Mouse (Mus musculus): Measurements from ENCODE around the gene Kcnj15. TPM values are rescaled to one million over a fixed set of nuclear protein-coding genes. Genes with fewer than 3 reads are reported as not detected.

Kcnj15 gene
- polyA plus RNA-seq, 1 experiment from 2014 or later, result 0.35 TPM

- Histone ChIP-seq H3K9me3 (ENCODE audit: control insufficient read depth, low read length) (no peaks in the 10 kb centered on the region), H3K27me3 (ENCODE audit: control insufficient read depth, insufficient read depth, low read length) (no peaks in the 10 kb centered on the region), H3K9ac (ENCODE audit: low read length) (no peak overlapping the region), H3K4me3 (ENCODE audit: low read depth, low read length) (no peak overlapping the region), H3K4me1 (replicated peaks; ENCODE audit: control insufficient read depth, insufficient read depth, low read length) (no peaks in the 10 kb centered on the region), H3K27ac (ENCODE audit: low read depth, low read length) (no peak overlapping the region), H3K36me3 (ENCODE audit: control insufficient read depth, insufficient read depth, low read length) (no peaks in the 10 kb centered on the region), H3K4me2 (ENCODE audit: low read depth, low read length, severe bottlenecking) (no peak overlapping the region)
- ATAC-seq (replicated peaks; ENCODE audit: low FRiP score), result no peak
- 69% methylated on average over 5 of the region's 5 CpGs for WGBS
- DNase-seq (ENCODE audit: low spot score), result no peak
Measured at GRCm38 (mm10) chr16:95240688-95241087, 16.7 kb upstream of the Kcnj15 start.

DNA sequence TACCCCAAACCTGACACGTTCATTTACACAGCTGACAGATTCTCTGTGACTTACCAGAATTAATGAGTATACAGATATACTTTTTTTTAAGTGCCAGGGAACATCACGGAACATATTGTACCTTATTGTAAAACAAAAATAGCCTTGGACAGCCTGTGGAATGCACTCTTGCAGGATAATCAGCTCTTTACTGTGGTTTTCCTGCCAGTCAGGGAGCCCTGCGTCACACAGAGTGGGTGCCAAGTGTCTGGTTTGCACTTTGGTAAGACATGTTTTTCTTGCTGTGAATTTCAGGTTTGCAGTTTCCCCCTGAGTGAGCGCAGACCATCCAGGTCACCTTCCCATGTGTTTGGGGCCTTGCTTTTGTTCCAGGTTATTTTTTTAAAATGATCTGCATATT is 15.8 kb upstream of the Kcnj15 start:
- no peaks in the 10 kb centered on the region for H3K27me3 ChIP-seq (ENCODE audit: control insufficient read depth, insufficient read depth, low read length)
- H3K27ac ChIP-seq (ENCODE audit: low read depth, low read length), result no peak overlapping the region
- no peaks in the 10 kb centered on the region for H3K4me1 ChIP-seq (replicated peaks; ENCODE audit: control insufficient read depth, insufficient read depth, low read length)
- DNase-seq (ENCODE audit: low spot score) (no peak), ATAC-seq (replicated peaks; ENCODE audit: low FRiP score) (no peak)
- 74% methylated on average over 4 of the region's 4 CpGs for WGBS
- H3K4me2 ChIP-seq (ENCODE audit: low read depth, low read length, severe bottlenecking), result no peak overlapping the region
- H3K9ac ChIP-seq (ENCODE audit: low read length), result no peak overlapping the region
- H3K36me3 ChIP-seq (ENCODE audit: control insufficient read depth, insufficient read depth, low read length), result no peaks in the 10 kb centered on the region
- no peaks in the 10 kb centered on the region for H3K9me3 ChIP-seq (ENCODE audit: control insufficient read depth, low read length)
- H3K4me3 ChIP-seq (ENCODE audit: low read depth, low read length), result no peak overlapping the region

DNA sequence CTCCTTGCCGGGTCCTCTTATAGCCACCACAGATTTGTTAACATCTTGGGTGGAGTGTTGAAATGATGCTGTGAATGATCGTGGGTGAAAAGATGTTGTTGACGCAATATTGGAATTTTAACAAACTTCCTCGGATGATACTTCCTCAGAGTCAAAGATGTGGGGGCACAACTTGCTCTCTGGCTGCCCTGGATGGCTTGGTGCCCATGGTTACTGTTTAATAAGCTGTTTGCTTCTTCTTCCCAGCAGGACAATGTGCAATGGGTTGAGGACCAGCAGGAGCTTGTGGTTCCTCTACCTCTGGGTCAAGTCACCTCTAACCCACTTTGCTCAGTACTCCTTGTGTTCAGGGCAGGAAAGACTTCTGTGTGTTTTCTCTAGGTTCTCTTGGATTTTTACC is 15.2 kb upstream of the Kcnj15 start:
- H3K36me3 ChIP-seq (ENCODE audit: control insufficient read depth, insufficient read depth, low read length), result no peaks in the 10 kb centered on the region
- H3K4me3 ChIP-seq (ENCODE audit: low read depth, low read length), result no peak overlapping the region
- no peak overlapping the region for H3K4me2 ChIP-seq (ENCODE audit: low read depth, low read length, severe bottlenecking)
- H3K27me3 ChIP-seq (ENCODE audit: control insufficient read depth, insufficient read depth, low read length), result no peaks in the 10 kb centered on the region
- H3K27ac ChIP-seq (ENCODE audit: low read depth, low read length), result no peak overlapping the region
- ATAC-seq (replicated peaks; ENCODE audit: low FRiP score), result no peak
- no peaks in the 10 kb centered on the region for H3K9me3 ChIP-seq (ENCODE audit: control insufficient read depth, low read length)
- no peak overlapping the region for H3K9ac ChIP-seq (ENCODE audit: low read length)
- DNase-seq (ENCODE audit: low spot score), result no peak
- WGBS, result 87% methylated on average over 4 of the region's 4 CpGs
- H3K4me1 ChIP-seq (replicated peaks; ENCODE audit: control insufficient read depth, insufficient read depth, low read length), result no peaks in the 10 kb centered on the region

GRCm38 (mm10) chr16:95243401-95243800 is 14.0 kb upstream of the Kcnj15 start:
- Histone ChIP-seq H3K27me3 (ENCODE audit: control insufficient read depth, insufficient read depth, low read length) (no peaks in the 10 kb centered on the region), H3K4me2 (ENCODE audit: low read depth, low read length, severe bottlenecking) (no peak overlapping the region), H3K9me3 (ENCODE audit: control insufficient read depth, low read length) (no peaks in the 10 kb centered on the region), H3K36me3 (ENCODE audit: control insufficient read depth, insufficient read depth, low read length) (no peaks in the 10 kb centered on the region), H3K9ac (ENCODE audit: low read length) (no peak overlapping the region), H3K27ac (ENCODE audit: low read depth, low read length) (no peak overlapping the region), H3K4me3 (ENCODE audit: low read depth, low read length) (no peak overlapping the region), H3K4me1 (replicated peaks; ENCODE audit: control insufficient read depth, insufficient read depth, low read length) (no peaks in the 10 kb centered on the region)
- DNase-seq (ENCODE audit: low spot score) (no peak), ATAC-seq (replicated peaks; ENCODE audit: low FRiP score) (no peak)
- WGBS, result 87% methylated on average over 1 of the region's 1 CpGs

DNA sequence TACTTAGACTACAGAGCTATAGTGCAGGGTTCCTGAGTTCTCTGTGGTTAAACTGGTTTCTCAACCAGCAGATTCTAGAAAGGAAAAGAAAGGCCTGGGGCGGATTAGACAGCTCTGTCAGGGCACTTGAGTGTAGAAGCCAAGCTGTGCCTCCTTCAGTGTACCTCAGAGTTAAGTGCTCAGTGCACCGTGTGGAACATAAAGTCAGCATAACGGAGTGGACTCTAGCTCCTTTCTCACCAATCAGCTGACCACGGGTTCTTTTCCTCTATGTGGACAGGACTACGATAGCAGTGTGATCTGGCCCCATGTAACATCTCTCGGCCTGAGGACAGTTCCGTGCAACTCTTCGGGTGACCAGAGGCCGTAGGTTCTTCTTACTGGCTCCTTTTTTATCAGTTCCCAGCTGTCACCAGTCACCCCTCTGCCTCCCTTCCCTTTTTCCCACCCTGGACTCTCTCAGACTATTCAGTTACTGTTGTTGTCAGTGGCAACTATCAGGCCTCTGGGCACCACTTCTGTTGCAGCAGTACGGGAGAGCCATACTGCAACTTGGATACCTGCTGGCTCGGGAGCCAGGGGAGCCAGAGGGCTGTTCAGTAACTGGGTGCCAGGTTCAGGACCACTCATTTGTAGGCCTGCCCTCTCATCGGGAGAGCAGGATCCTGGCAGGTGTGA is 12.6 kb upstream of the Kcnj15 start:
- H3K4me1 ChIP-seq (replicated peaks; ENCODE audit: control insufficient read depth, insufficient read depth, low read length), result no peaks in the 10 kb centered on the region
- no peak overlapping the region for H3K9ac ChIP-seq (ENCODE audit: low read length)
- H3K27ac ChIP-seq (ENCODE audit: low read depth, low read length), result no peak overlapping the region
- DNase-seq (ENCODE audit: low spot score) (no peak), ATAC-seq (replicated peaks; ENCODE audit: low FRiP score) (no peak)
- no peaks in the 10 kb centered on the region for H3K27me3 ChIP-seq (ENCODE audit: control insufficient read depth, insufficient read depth, low read length)
- no peaks in the 10 kb centered on the region for H3K36me3 ChIP-seq (ENCODE audit: control insufficient read depth, insufficient read depth, low read length)
- WGBS, result 86% methylated on average over 12 of the region's 12 CpGs
- H3K4me3 ChIP-seq (ENCODE audit: low read depth, low read length), result no peak overlapping the region
- H3K9me3 ChIP-seq (ENCODE audit: control insufficient read depth, low read length), result no peaks in the 10 kb centered on the region
- no peak overlapping the region for H3K4me2 ChIP-seq (ENCODE audit: low read depth, low read length, severe bottlenecking)

- H3K9ac ChIP-seq (ENCODE audit: low read length), result no peak overlapping the region
- no peaks in the 10 kb centered on the region for H3K36me3 ChIP-seq (ENCODE audit: control insufficient read depth, insufficient read depth, low read length)
- H3K4me1 ChIP-seq (replicated peaks; ENCODE audit: control insufficient read depth, insufficient read depth, low read length), result no peaks in the 10 kb centered on the region
- H3K9me3 ChIP-seq (ENCODE audit: control insufficient read depth, low read length), result no peaks in the 10 kb centered on the region
- no peaks in the 10 kb centered on the region for H3K27me3 ChIP-seq (ENCODE audit: control insufficient read depth, insufficient read depth, low read length)
- no peak for ATAC-seq (replicated peaks; ENCODE audit: low FRiP score)
- WGBS, result 79% methylated on average over 3 of the region's 3 CpGs
- no peak overlapping the region for H3K27ac ChIP-seq (ENCODE audit: low read depth, low read length)
- no peak overlapping the region for H3K4me2 ChIP-seq (ENCODE audit: low read depth, low read length, severe bottlenecking)
- no peak for DNase-seq (ENCODE audit: low spot score)
- no peak overlapping the region for H3K4me3 ChIP-seq (ENCODE audit: low read depth, low read length)
Measured at GRCm38 (mm10) chr16:95245499-95245898, 11.9 kb upstream of the Kcnj15 start.

GRCm38 (mm10) chr16:95248646-95249045 is 8.7 kb upstream of the Kcnj15 start:
- H3K4me1 ChIP-seq (replicated peaks; ENCODE audit: control insufficient read depth, insufficient read depth, low read length), result no peaks in the 10 kb centered on the region
- H3K36me3 ChIP-seq (ENCODE audit: control insufficient read depth, insufficient read depth, low read length), result no peaks in the 10 kb centered on the region
- WGBS, result 82% methylated on average over 5 of the region's 5 CpGs
- no peak overlapping the region for H3K27ac ChIP-seq (ENCODE audit: low read depth, low read length)
- H3K4me2 ChIP-seq (ENCODE audit: low read depth, low read length, severe bottlenecking), result no peak overlapping the region
- H3K9me3 ChIP-seq (ENCODE audit: control insufficient read depth, low read length), result no peaks in the 10 kb centered on the region
- ATAC-seq (replicated peaks; ENCODE audit: low FRiP score) (no peak), DNase-seq (ENCODE audit: low spot score) (no peak)
- H3K27me3 ChIP-seq (ENCODE audit: control insufficient read depth, insufficient read depth, low read length), result no peaks in the 10 kb centered on the region
- H3K4me3 ChIP-seq (ENCODE audit: low read depth, low read length), result no peak overlapping the region
- H3K9ac ChIP-seq (ENCODE audit: low read length), result no peak overlapping the region

GRCm38 (mm10) chr16:95256648-95257047 is 710 bp upstream of the Kcnj15 start:
- H3K4me2 ChIP-seq (ENCODE audit: low read depth, low read length, severe bottlenecking), result no peak overlapping the region
- 0 out of 2 replicates have a peak, but pooled peaks cover 4% of the 10 kb centered on the region for H3K4me1 ChIP-seq (replicated peaks; ENCODE audit: control insufficient read depth, insufficient read depth, low read length)
- H3K9me3 ChIP-seq (ENCODE audit: control insufficient read depth, low read length), result no peaks in the 10 kb centered on the region
- H3K36me3 ChIP-seq (ENCODE audit: control insufficient read depth, insufficient read depth, low read length), result no peaks in the 10 kb centered on the region
- H3K27ac ChIP-seq (ENCODE audit: low read depth, low read length), result no peak overlapping the region
- no peak overlapping the region for H3K4me3 ChIP-seq (ENCODE audit: low read depth, low read length)
- ATAC-seq (replicated peaks; ENCODE audit: low FRiP score) (no peak), DNase-seq (ENCODE audit: low spot score) (no peak)
- H3K27me3 ChIP-seq (ENCODE audit: control insufficient read depth, insufficient read depth, low read length), result no peaks in the 10 kb centered on the region
- WGBS, result 81% methylated on average over 2 of the region's 2 CpGs
- H3K9ac ChIP-seq (ENCODE audit: low read length), result no peak overlapping the region

GRCm38 (mm10) chr16:95258100-95258499 is 742 bp downstream of the Kcnj15 start:
- 0 out of 2 replicates have a peak, but pooled peaks cover 4% of the 10 kb centered on the region for H3K4me1 ChIP-seq (replicated peaks; ENCODE audit: control insufficient read depth, insufficient read depth, low read length)
- WGBS, result 59% methylated on average over 4 of the region's 4 CpGs
- H3K27ac ChIP-seq (ENCODE audit: low read depth, low read length), result no peak overlapping the region
- H3K4me3 ChIP-seq (ENCODE audit: low read depth, low read length), result no peak overlapping the region
- no peaks in the 10 kb centered on the region for H3K9me3 ChIP-seq (ENCODE audit: control insufficient read depth, low read length)
- no peaks in the 10 kb centered on the region for H3K27me3 ChIP-seq (ENCODE audit: control insufficient read depth, insufficient read depth, low read length)
- no peak for DNase-seq (ENCODE audit: low spot score)
- H3K36me3 ChIP-seq (ENCODE audit: control insufficient read depth, insufficient read depth, low read length), result no peaks in the 10 kb centered on the region
- ATAC-seq (replicated peaks; ENCODE audit: low FRiP score), result no peak
- H3K4me2 ChIP-seq (ENCODE audit: low read depth, low read length, severe bottlenecking), result no peak overlapping the region
- no peak overlapping the region for H3K9ac ChIP-seq (ENCODE audit: low read length)

Measured in forebrain, embryonic 11.5 days (tissue).